Mouse (Mus musculus) megakaryocyte, embryonic 14.5 days (primary cell): Measurements from ENCODE around the gene Cit.

Experiments
- FLI1 ChIP-seq: IDR thresholded peaks from 2 replicates; pipeline ENCODE4 v1.6.1; 2012; ENCODE audit warnings: low read length, inconsistent platforms, mixed read lengths
- GATA1 ChIP-seq: IDR thresholded peaks from 3 replicates; pipeline ENCODE4 v1.6.1; 2012; ENCODE audit warnings: mixed read lengths, low read length, inconsistent platforms, borderline replicate concordance

DNA sequence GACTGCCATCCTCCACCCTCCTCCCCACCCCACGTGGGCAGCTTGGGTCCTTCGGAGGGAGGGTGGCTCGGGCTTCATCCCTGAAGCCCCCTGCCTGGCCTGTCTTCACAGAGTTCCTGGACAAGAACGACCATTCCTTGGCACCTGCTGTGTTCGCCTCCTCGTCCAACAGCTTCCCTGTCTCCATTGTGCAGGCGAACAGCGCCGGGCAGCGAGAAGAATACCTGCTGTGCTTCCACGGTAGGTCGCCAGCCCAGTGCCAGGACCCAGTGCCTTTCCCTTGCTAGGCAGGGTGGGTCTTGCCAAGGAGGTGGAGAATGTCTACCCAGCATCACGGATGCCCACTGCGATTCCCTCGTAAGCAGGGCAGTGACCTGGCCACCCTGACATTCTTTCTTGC, 149.0 kb downstream of the Cit start:
- TF ChIP-seq GATA1 = no peak
- TF ChIP-seq FLI1 = no peak
